ENCODE assay signal across 8 mouse cellular contexts in genomic region chr19:36736537-36736936, GRCm38 (mm10). TPM values are rescaled to one million over a fixed set of nuclear protein-coding genes. Genes with fewer than 3 reads are reported as not detected.
A peak's percentile ranks its signal among the peaks of the same experiment; 100 is the strongest.
DNase-seq lines count a peak whose midpoint lies in the region; ATAC-seq lines count a peak whose summit lies in the region.

Ppp1r3c (minus strand) TSS chr19:36736653.

- DNase-seq in adrenal gland, postnatal 10 days, result peak; percentile 96
- peak; percentile 96 for DNase-seq in embryo, embryonic 11 days
- peak; percentile 89 to 94 for DNase-seq in gastrocnemius, postnatal 4 days (ENCODE audit: low spot score in 2 of 2)
- DNase-seq in left cerebral cortex, postnatal 14 days (ENCODE audit: low spot score in 2 of 2), result peak; percentile 85 to 91
- peak; percentile 74 for DNase-seq in right cerebral cortex, postnatal 4 days
- DNase-seq in c-Kit-positive CD71-positive TER-119-positive erythroid progenitor cells, embryonic 14.5 days (ENCODE audit: low spot score), result no peak

- H3K4me1 ChIP-seq in intestine, embryonic 16.5 days (ENCODE audit: control insufficient read depth, insufficient read depth, low read length), result 0 out of 2 replicates have a peak, but pooled peaks cover 2% of the 10 kb centered on the region

- whole genome bisulfite sequencing in intestine, embryonic 16.5 days, result under 1% methylated on average over 33 of the region's 33 CpGs

- peak within 1 kb of the TSS; percentile 71 for H3K9ac ChIP-seq in intestine, embryonic 16.5 days (ENCODE audit: low read depth, low read length)

- intact Hi-C loops in left cerebral cortex, postnatal 14 days (cut with DNase I), result loop anchor here (5.0 kb wide), 2 partner anchors 39 to 129 kb away; no protein-coding TSS in a partner anchor

- H3K9me3 ChIP-seq in intestine, embryonic 16.5 days (ENCODE audit: control insufficient read depth, low read length), result no peaks in the 10 kb centered on the region

- peak within 1 kb of the TSS; percentile 83 for H3K4me2 ChIP-seq in intestine, embryonic 16.5 days (ENCODE audit: low read depth, low read length)

- peak within 1 kb of the TSS; percentile 92 for H3K27ac ChIP-seq in intestine, embryonic 16.5 days (ENCODE audit: low read length)

- no peaks in the 10 kb centered on the region for H3K27me3 ChIP-seq in intestine, embryonic 16.5 days (replicated peaks; ENCODE audit: control insufficient read depth, insufficient read depth, low read length)

- peaks cover 20% of the 10 kb centered on the region for H3K36me3 ChIP-seq in intestine, embryonic 16.5 days (ENCODE audit: control insufficient read depth, insufficient read depth, low read length)

- H3K4me3 ChIP-seq in intestine, embryonic 16.5 days (ENCODE audit: low read length), result peak within 1 kb of the TSS; percentile 58

- peak; percentile 100 for ATAC-seq in intestine, embryonic 16.5 days
- peak; percentile 48; the same call in 1 of the 2 replicates for ATAC-seq in megakaryocyte-erythroid progenitor cell, adult 5-6 weeks (replicated peaks; ENCODE audit: low FRiP score, low TSS enrichment, poor library complexity, severe bottlenecking)

RNA-seq across cellular contexts. Expression of gene Ppp1r3c, which starts in this region (rescaled TPM):
- total RNA-seq in adrenal gland, postnatal 10 days (2021), result 10 to 100 TPM; 44.4 to 47.5 TPM
- 10 to 100 TPM; 76.9 to 78.8 TPM for total RNA-seq in gastrocnemius, postnatal 4 days (2021)
- 10.3 and 10.5 TPM in 2 replicates for polyA plus RNA-seq in intestine, embryonic 16.5 days (2015; fragmentation: Nextera tagmentation; extraction: Ambion mirVana)
- 10 to 100 TPM; 31.0 to 35.7 TPM for total RNA-seq in left cerebral cortex, postnatal 14 days (2021)
- not detected in 2 replicates for total RNA-seq in megakaryocyte-erythroid progenitor cell, adult 5-6 weeks (2014; fragmentation: Nextera tagmentation)
- total RNA-seq in megakaryocyte-erythroid progenitor cell, adult 5-6 weeks (2017), result not detected in 2 replicates

Comparison
In these comparisons a context has a peak if more than half of its experiments do, and no peak if none do; other contexts are left out.
1. RNA of gene Ppp1r3c (total RNA-seq): 76.9 to 78.8 TPM in gastrocnemius, postnatal 4 days, 44.4 to 47.5 TPM in adrenal gland, postnatal 10 days and 31.0 to 35.7 TPM in left cerebral cortex, postnatal 14 days; not detected in megakaryocyte-erythroid progenitor cell, adult 5-6 weeks; every median in the first group is over 10 times any median in the second.
2. Peak in ATAC-seq in megakaryocyte-erythroid progenitor cell, adult 5-6 weeks; RNA of the gene not detected or under 1 TPM.